Mouse (Mus musculus): ENCODE measurements around the gene Lztr1. TPM values are rescaled to one million over a fixed set of nuclear protein-coding genes. Genes with fewer than 3 reads are reported as not detected.

Gene Lztr1
- total RNA-seq, 4 experiments from 2014 or later, result 64.4 to 118 (median 88.8) TPM

GRCm38 (mm10) chr16:17557947-17558480, 49.5 kb downstream of the Lztr1 start:
- DNase-seq, result peak; percentile 46

DNA sequence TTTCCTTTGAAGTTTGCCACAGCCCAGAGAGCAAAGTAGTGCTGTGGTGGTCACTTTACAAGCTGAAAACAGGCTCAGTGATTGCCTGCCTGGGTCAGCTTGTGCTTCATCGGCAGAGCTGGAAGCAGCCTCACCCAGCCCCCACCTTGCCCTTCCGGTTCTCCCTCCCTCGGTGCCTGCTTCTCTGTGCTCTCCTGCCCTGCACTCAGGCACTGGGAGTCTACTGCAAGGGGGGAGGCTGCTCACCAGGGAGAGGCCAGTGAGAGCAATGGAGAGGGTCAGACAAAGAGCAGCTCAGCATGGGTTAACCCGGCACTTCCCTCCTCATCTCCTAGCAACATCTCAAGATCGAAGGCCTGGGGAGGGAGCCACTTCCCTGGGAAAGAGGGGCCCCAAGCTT, 50.3 kb downstream of the Lztr1 start:
- DNase-seq, result no peak

- DNase-seq, result no peak
These were observed 51.0 kb downstream of the Lztr1 start for GRCm38 (mm10) chr16:17559396-17560027.

GRCm38 (mm10) chr16:17561128-17561750, 52.8 kb downstream of the Lztr1 start, which contains the start of gene Lrrc74b:
Gene Lrrc74b (minus strand): TSS chr16:17561247.
- peak; percentile 38 for DNase-seq

- peak; percentile 31 for DNase-seq
These were observed 53.3 kb downstream of the Lztr1 start, which contains the start of gene P2rx6 for GRCm38 (mm10) chr16:17561751-17562208. Gene P2rx6 (plus strand): TSS chr16:17561885.

GRCm38 (mm10) chr16:17563580-17563979, 55.1 kb downstream of the Lztr1 start:
- no peak for DNase-seq

GRCm38 (mm10) chr16:17564221-17564620, 55.7 kb downstream of the Lztr1 start:
- no peak for DNase-seq

- no peak for DNase-seq
These were observed 56.3 kb downstream of the Lztr1 start for GRCm38 (mm10) chr16:17564771-17565170.

DNA sequence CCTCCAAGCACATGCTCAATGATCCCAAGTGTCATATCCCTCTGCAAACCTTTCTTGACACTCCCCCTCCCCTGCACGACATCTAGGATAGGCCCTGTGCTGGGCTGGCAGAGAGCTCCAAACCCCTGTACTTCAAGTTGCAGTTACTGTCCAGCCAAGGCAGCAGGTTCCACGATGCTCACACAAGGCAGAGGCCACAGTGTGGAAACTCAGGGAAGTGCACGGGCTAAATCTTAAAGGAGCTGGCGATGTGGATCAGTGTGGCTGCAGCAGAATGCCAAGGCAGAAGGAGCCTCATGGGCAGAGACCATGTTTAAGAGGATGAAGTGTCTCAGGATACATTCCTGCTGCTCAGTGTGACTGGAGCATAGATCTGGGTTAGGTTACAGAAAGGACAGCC, 57.7 kb downstream of the Lztr1 start:
- no peak for DNase-seq

Other genes starting within 250 kb of the Lztr1 start
- gene Tmem191c, start 232.6 kb upstream of the Lztr1 start, total RNA-seq (2022), result 10 to 100 TPM in 3 of 4 experiments, 1 to 10 TPM in 1; 9.3 to 30.7 (median 19.6) TPM
- under 1 TPM; 0.15 to 0.52 (median 0.35) TPM for gene Serpind1, start 177.3 kb upstream of the Lztr1 start, total RNA-seq (2022)
- gene Snap29, start 102.7 kb upstream of the Lztr1 start, total RNA-seq (2022), result 10 to 100 TPM; 26.7 to 32.4 (median 29.4) TPM
- gene Pi4ka, start 102.4 kb upstream of the Lztr1 start, total RNA-seq (2022), result 100 to 1,000 TPM in 2 of 4 experiments, 10 to 100 TPM in 2; 86.3 to 111 (median 102) TPM
- 10 to 100 TPM; 27.7 to 38.9 (median 36.1) TPM for gene Crkl, start 56.7 kb upstream of the Lztr1 start, total RNA-seq (2022)
- gene Aifm3, start 19.1 kb upstream of the Lztr1 start, total RNA-seq (2022), result 10 to 100 TPM in 3 of 4 experiments, 1 to 10 TPM in 1; 7.9 to 47.0 (median 29.0) TPM
- gene Thap7, start 22.4 kb downstream of the Lztr1 start, total RNA-seq (2022), result 10 to 100 TPM; 40.6 to 51.2 (median 45.5) TPM
- gene Lrrc74b, start 52.6 kb downstream of the Lztr1 start, total RNA-seq (2022), result under 1 TPM in 3 of 4 experiments, not detected in 1; 0.12 to 0.46 (median 0.34) TPM
- gene P2rx6, start 53.2 kb downstream of the Lztr1 start, total RNA-seq (2022), result 1 to 10 TPM in 2 of 4 experiments, under 1 TPM in 2; 0.55 to 2.9 (median 1.6) TPM
- gene Slc7a4, start 74.5 kb downstream of the Lztr1 start, total RNA-seq (2022), result 10 to 100 TPM in 3 of 4 experiments, 1 to 10 TPM in 1; 7.9 to 47.4 (median 28.9) TPM
- 10 to 100 TPM; 33.4 to 48.2 (median 40.4) TPM for gene Smpd4, start 110.7 kb downstream of the Lztr1 start, total RNA-seq (2022)
- 1 to 10 TPM in 3 of 4 experiments, under 1 TPM in 1; 0.81 to 3.8 (median 2.1) TPM for gene Ccdc74a, start 137.8 kb downstream of the Lztr1 start, total RNA-seq (2022)
- 10 to 100 TPM; 54.1 to 95.8 (median 62.0) TPM for gene Med15, start 224.2 kb downstream of the Lztr1 start, total RNA-seq (2022)

Data from adrenal gland, adult 8-10 months (tissue).